Mouse (Mus musculus) thymus, adult 2 months (tissue): ENCODE data around the gene 3110040N11Rik. TPM values are rescaled to one million over a fixed set of nuclear protein-coding genes. Genes with fewer than 3 reads are reported as not detected.
A peak's percentile ranks its signal among the peaks of the same experiment; 100 is the strongest.

Experiments used
- DNase-seq: peaks from one replicate; pipeline ENCODE4 v3.0.0; 2021
- H3K27ac ChIP-seq: fragments of 200-500 bp; 2 replicates; pipeline ENCODE4 v1.5.1; 2012; ENCODE audit warnings: low read length, control low read depth; ENCODE audit not compliant: control insufficient read depth, insufficient read depth
- H3K27me3 ChIP-seq: fragments of 200-500 bp; 2 replicates; pipeline ENCODE4 v1.6.1; 2012; ENCODE audit warnings: mild to moderate bottlenecking, low read length, moderate library complexity, mixed read lengths; ENCODE audit not compliant: control insufficient read depth, insufficient read depth
- H3K36me3 ChIP-seq: fragments of 200-500 bp; 2 replicates; pipeline ENCODE4 v1.6.1; 2012; ENCODE audit warnings: mild to moderate bottlenecking, low read length, moderate library complexity; ENCODE audit not compliant: control insufficient read depth, insufficient read depth
- H3K4me1 ChIP-seq: fragments of 200-500 bp; replicated peaks from 2 replicates; pipeline ENCODE4 v1.6.1; 2012; ENCODE audit warnings: low read length; ENCODE audit not compliant: control insufficient read depth, insufficient read depth
- H3K4me3 ChIP-seq: fragments of 200-500 bp; 2 replicates; pipeline ENCODE4 v1.5.1; 2012; ENCODE audit warnings: mild to moderate bottlenecking, low read length, control low read depth, moderate library complexity; ENCODE audit not compliant: control insufficient read depth, insufficient read depth
- CTCF ChIP-seq: fragments of 200-500 bp; IDR thresholded peaks from 2 replicates; pipeline ENCODE4 v1.5.1; 2012; ENCODE audit warnings: mild to moderate bottlenecking, control low read depth, low read length, moderate library complexity, borderline replicate concordance; ENCODE audit not compliant: control insufficient read depth, poor library complexity, insufficient read depth; ENCODE audit errors: extremely low read depth
- POLR2A ChIP-seq: fragments of 200-500 bp; IDR thresholded peaks from 2 replicates; pipeline ENCODE4 v1.6.1; 2012; ENCODE audit warnings: mild to moderate bottlenecking, low read length, control low read depth, moderate library complexity; ENCODE audit not compliant: control insufficient read depth, poor library complexity, insufficient read depth; ENCODE audit errors: extremely low read depth
- WGBS: fragments of 180-500 bp; shearing (Covaris S2); methylation state at CpG from one replicate; pipeline ENCODE4 v1.1.7; 2018; 5-methylcytosine and 5-hydroxymethylcytosine counted together
- polyA plus RNA-seq: library from polyadenylated mRNA; depleted of rRNA; stranded (reverse); fragments of >200 nt; gene quantifications from 2 replicates; pipeline ENCODE4 v1.2.3, GENCODE M21; 2012

The 3110040N11Rik gene
- polyA plus RNA-seq, 1 experiment: 39.6 TPM

DNA sequence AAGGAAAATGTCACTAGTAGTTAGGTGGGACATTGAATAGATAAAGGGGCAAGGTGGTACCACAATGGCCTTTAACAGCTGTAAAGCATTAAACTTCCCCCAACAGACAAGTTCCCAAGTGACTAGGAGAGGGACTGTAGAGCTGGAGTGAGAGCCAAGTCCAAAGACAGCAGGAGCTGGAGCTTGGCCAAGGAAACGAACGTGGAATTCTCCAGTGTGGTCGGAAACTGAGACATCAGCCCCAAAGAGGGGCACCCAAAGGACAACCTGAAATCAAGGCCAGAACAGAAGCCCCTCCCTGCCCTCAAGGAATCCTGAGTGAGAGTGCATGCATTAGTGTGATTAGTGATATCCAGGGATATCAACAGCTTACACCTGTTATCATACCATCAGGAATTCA lies 36.1 kb upstream of the 3110040N11Rik start:
- Histone ChIP-seq H3K27ac (no peak overlapping the region), H3K36me3 (no peaks in the 10 kb centered on the region), H3K4me3 (no peak overlapping the region), H3K27me3 (no peaks in the 10 kb centered on the region), H3K4me1 (peaks cover 17% of the 10 kb centered on the region)
- TF ChIP-seq CTCF (no peak), POLR2A (no peak)
- 90% methylated on average over 3 of the region's 3 CpGs for WGBS
- DNase-seq: no peak

DNA sequence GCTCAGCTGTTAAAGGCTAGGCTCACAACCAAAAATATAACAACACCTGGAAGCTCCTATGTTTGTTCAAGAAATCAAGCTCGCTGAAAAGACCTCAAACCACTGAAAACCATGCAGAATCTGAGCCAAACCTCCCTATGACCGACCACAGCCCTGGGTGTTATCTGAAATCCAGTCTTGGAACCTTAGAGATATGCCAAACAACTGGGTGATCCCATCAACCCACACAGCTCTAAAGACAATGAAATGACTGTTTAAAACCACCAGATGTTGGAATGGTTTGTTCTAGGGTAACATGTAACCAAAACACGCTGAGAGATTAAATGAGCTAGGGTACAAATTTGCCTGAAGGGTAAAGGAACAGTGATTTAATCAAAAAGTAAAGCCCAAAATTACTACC lies 35.6 kb upstream of the 3110040N11Rik start:
- 35% methylated on average over 3 of the region's 3 CpGs for WGBS
- H3K4me1 ChIP-seq: peaks cover 15% of the 10 kb centered on the region
- no peaks in the 10 kb centered on the region for H3K27me3 ChIP-seq

DNA sequence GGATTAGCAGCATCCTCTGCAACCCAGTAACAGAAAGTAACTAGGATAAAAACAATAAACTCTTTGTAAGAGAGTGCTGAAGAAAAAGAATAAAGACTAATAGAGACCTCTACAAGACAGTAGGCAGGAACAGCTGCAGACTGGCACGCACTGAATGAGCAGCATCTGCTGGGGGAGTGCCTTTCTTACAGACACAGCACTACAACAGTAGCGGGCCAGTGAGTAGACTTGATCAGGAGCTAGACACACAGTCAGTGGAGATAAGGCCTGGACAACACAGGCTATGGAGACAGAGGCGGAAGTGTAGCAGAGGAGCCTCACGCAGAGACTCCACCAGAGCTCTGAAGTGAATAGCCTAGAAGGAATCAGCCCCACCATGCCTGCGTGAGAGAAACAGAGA lies 16.8 kb upstream of the 3110040N11Rik start:
- Histone ChIP-seq H3K36me3 (no peaks in the 10 kb centered on the region; the same call in none of the 2 replicates), H3K27ac (no peak overlapping the region), H3K4me1 (no peaks in the 10 kb centered on the region), H3K4me3 (no peak overlapping the region), H3K27me3 (no peaks in the 10 kb centered on the region)
- DNase-seq: no peak
- no peak for TF ChIP-seq CTCF
- TF ChIP-seq POLR2A: no peak
- WGBS: 100% methylated on average over 5 of the region's 5 CpGs

More for the DNA sequence above, 35.6 kb upstream of the 3110040N11Rik start:
- H3K27ac ChIP-seq: no peak overlapping the region
- no peak overlapping the region for H3K4me3 ChIP-seq
- TF ChIP-seq POLR2A (no peak), CTCF (no peak)
- no peaks in the 10 kb centered on the region for H3K36me3 ChIP-seq
- DNase-seq: no peak

DNA sequence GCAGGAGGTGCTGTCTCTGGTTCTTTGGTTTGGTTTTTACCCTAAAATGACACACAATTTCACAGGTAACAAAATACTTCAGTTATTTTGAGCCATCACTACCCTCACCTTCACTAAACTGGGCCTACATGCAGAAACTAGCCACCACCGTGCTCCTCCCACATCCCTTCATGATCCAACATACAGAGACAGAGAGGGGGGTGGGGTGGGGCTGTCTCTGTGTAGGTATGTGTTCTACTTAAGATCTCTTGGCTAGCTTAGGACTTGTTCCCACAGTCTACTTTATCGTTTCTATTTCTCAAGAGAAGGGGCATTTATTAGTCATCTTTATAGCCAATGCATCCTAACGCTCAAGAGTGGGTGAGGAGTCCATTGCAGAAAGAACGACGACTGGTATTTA lies 742 bp downstream of the 3110040N11Rik start:
- WGBS: 2% methylated on average over 5 of the region's 5 CpGs
- Histone ChIP-seq H3K36me3 (no peaks in the 10 kb centered on the region; the same call in 1 of the 2 replicates), H3K4me1 (peaks cover 4% of the 10 kb centered on the region), H3K27ac (peak overlapping the region; percentile 80), H3K4me3 (peak overlapping the region; percentile 59; the same call in 1 of the 2 replicates), H3K27me3 (no peaks in the 10 kb centered on the region)
- DNase-seq: peak; percentile 14
- TF ChIP-seq POLR2A: no peak
- TF ChIP-seq CTCF: no peak

DNA sequence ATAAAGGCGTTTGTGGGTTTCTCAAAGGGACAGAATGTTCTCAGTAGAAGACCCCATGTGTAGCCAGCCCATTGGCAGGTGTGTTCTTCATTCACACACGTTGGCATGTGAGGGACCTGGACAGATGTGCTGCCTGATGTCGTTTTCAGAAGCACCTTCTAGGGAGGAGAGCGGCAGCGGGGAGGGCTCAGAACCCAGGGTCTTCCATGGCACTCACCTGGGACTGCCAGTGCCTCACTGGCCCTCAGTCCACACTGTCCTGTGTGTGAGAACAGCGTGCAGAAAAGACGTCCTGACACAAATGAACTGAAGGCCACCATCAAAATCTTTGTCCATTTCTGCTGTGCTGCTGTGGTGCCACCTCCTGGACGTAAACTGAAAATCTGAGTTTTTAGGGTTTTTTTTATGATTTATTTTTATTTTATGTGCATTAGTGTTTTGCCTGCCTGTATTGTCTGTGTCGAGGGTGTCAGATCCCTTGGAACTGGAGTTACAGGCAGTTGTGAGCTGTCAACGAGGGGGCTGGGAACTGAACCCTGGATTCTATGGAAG lies 11.5 kb downstream of the 3110040N11Rik start:
- WGBS: 79% methylated on average over 10 of the region's 10 CpGs
- peaks cover 28% of the 10 kb centered on the region for H3K36me3 ChIP-seq
- DNase-seq: no peak
- no peak overlapping the region for H3K4me3 ChIP-seq
- no peaks in the 10 kb centered on the region for H3K4me1 ChIP-seq
- H3K27ac ChIP-seq: no peak overlapping the region
- no peaks in the 10 kb centered on the region for H3K27me3 ChIP-seq
- TF ChIP-seq CTCF (no peak), POLR2A (no peak)

DNA sequence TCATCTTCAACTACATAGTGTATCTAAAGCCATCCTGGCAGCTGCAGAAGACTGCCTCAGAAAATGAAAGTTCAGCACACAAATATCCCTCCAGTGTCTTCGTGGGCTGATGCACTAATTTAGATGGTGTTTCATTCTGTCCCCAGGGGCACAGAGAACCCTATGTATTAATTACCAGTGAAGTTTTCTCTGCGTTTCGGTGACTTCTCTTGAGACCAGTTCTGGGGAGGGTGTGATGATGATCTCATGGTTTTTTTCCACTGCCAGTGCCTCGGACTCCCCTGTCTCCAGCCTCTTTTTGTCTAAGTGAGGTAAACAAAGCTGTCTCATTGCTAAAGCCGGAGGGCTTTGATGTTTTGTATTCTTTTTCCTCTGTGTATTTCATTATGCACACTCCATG lies 14.0 kb downstream of the 3110040N11Rik start:
- no peak for DNase-seq
- Histone ChIP-seq H3K27me3 (no peaks in the 10 kb centered on the region), H3K4me1 (no peaks in the 10 kb centered on the region), H3K27ac (no peak overlapping the region), H3K4me3 (no peak overlapping the region), H3K36me3 (peaks cover 5% of the 10 kb centered on the region)
- 95% methylated on average over 5 of the region's 5 CpGs for WGBS
- TF ChIP-seq POLR2A (no peak), CTCF (no peak)

DNA sequence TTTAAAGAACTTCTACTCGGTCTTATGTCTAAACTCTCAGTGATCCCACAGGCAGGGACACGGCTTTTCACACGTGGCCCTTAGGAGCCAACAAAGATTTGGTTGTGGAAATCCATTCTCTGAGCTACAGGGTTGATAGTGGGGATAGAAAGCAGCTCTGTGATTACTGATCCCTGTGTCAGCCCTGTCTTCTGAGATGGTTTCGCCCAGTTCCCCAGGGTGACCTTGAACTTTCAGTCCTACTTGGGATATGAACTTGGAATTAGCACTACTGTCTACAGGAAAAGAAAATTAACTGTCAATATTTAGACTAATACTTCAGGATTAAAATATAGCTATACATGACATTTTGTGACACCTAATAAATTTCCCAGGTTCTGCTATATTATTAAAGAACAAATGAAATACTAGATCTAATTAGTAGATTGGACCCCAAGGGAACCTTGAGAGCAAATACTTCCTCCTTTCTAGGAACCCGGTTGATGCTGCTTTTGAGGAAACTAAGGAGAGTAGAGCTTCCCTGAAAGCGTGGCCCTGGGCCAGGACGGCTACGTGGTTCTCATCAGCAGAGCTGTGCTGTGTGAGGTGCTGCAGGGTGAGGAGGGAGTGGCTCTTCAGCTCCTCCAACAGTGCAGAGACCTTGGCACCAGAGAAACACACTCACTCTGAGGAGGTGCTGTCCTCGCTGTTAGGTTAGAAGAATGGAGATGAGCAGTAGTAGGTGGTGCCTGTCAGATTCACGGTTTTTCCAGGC lies 16.3 kb downstream of the 3110040N11Rik start:
- no peaks in the 10 kb centered on the region for H3K4me1 ChIP-seq
- H3K36me3 ChIP-seq: no peaks in the 10 kb centered on the region
- no peak overlapping the region for H3K4me3 ChIP-seq
- TF ChIP-seq CTCF (no peak), POLR2A (no peak)
- DNase-seq: no peak
- WGBS: 67% methylated on average over 10 of the region's 10 CpGs
- no peak overlapping the region for H3K27ac ChIP-seq
- H3K27me3 ChIP-seq: no peaks in the 10 kb centered on the region
